Mouse (Mus musculus) heart, embryonic 16.5 days (tissue): Measurements from ENCODE around the gene Tjp2. TPM values are rescaled to one million over a fixed set of nuclear protein-coding genes. Genes with fewer than 3 reads are reported as not detected.
A peak's percentile ranks its signal among the peaks of the same experiment; 100 is the strongest.

Experiments used
- ATAC-seq: fragments of 200-750 bp; cut with Nextera tagmentation; replicated peaks from 2 replicates; pipeline ENCODE4 v1.8.0; 2017; ENCODE audit warnings: moderate number of reproducible peaks; ENCODE audit not compliant: insufficient read depth, low FRiP score; ENCODE audit errors: extremely low read depth
- H3K27ac ChIP-seq: fragments of 300-500 bp; sonication (generic); 2 replicates; pipeline ENCODE4 v1.5.1; 2014; ENCODE audit warnings: mild to moderate bottlenecking, low read length, control low read depth, moderate library complexity
- H3K27me3 ChIP-seq: fragments of 300-500 bp; sonication (generic); 2 replicates; pipeline ENCODE4 v1.6.1; 2014; ENCODE audit warnings: low read length, mixed read lengths; ENCODE audit not compliant: control insufficient read depth, insufficient read depth
- H3K36me3 ChIP-seq: fragments of 300-500 bp; sonication (generic); 2 replicates; pipeline ENCODE4 v1.6.1; 2014; ENCODE audit not compliant: control insufficient read depth, insufficient read depth
- H3K4me1 ChIP-seq: fragments of 300-500 bp; sonication (generic); 2 replicates; pipeline ENCODE4 v1.6.1; 2014; ENCODE audit warnings: low read length, mixed read lengths; ENCODE audit not compliant: control insufficient read depth, insufficient read depth
- H3K4me2 ChIP-seq: fragments of 300-500 bp; sonication (generic); 2 replicates; pipeline ENCODE4 v1.6.1; 2014; ENCODE audit warnings: low read depth, mild to moderate bottlenecking, control low read depth, low read length
- H3K4me3 ChIP-seq: fragments of 300-500 bp; sonication (generic); 2 replicates; pipeline ENCODE4 v1.5.1; 2014; ENCODE audit warnings: mild to moderate bottlenecking, control low read depth, low read length
- H3K9ac ChIP-seq: fragments of 300-500 bp; sonication (generic); 2 replicates; pipeline ENCODE4 v1.6.1; 2014; ENCODE audit warnings: low read length, control low read depth
- H3K9me3 ChIP-seq: fragments of 300-500 bp; sonication (generic); replicated peaks from 2 replicates; pipeline ENCODE4 v1.6.1; 2016; ENCODE audit warnings: low read length; ENCODE audit not compliant: control insufficient read depth
- WGBS: fragments of 180-500 bp; shearing (Covaris S2); extraction: QIAGEN DNeasy Blood & Tissue Kit; methylation state at CpG from one replicate; pipeline ENCODE4 v1.1.7; 2014; 5-methylcytosine and 5-hydroxymethylcytosine counted together
- polyA plus RNA-seq: library from polyadenylated mRNA; unstranded; fragments of >200 nt; fragmentation: Nextera tagmentation; extraction: Ambion mirVana; gene quantifications from 2 replicates; pipeline ENCODE4 v1.2.1, GENCODE M21; 2015

The Tjp2 gene
- polyA plus RNA-seq, 1 experiment from 2014 or later: 22.3 TPM

DNA sequence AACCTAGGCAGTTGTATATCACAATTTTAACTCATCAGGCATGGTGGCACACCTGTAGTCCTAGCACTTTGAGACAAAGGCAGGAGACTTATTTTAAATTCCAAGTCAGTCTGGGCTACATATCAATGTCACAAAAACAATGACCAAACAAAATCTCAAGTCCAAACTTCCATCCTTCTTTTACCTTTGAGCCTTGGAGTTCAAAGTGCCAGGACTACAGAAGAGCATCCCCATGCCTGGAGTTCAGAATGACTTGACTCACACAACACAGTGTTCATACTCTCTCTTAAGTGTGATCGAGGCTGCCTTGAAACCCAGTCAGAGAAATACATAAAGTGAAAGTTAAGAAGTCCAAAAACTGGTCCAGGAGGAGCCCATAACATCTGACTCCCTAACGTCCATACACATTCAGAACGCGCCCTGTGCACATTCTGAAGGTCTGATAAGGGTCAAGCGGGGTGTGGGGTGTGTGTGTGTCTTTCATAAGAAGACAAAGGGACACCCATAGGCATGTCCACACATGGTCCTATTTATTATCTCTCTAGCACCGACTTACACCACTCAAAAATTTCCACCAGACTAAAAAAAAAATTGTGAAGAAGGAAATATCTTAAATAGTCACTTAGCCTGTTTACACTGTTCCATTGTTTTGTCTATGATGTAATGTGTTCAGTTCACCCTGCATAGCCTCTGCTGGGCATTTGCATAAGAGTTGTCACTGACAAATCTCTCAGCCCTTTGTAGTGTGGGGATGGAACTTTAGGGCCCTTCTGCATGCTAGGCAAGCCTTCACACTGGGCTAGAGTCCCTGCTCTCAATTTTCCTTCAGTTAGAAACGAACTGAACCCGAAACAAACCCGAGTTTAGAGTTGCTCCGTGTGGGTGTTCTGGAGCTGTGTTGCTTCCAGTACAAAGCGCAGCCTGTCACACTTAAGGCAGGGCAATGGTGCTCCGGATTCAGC lies 34.8 kb upstream of the Tjp2 start:
- peaks cover 12% of the 10 kb centered on the region; the same call in 1 of the 2 replicates for H3K36me3 ChIP-seq
- no peaks in the 10 kb centered on the region for H3K9me3 ChIP-seq
- H3K4me3 ChIP-seq: no peak overlapping the region
- H3K4me1 ChIP-seq: peaks cover 15% of the 10 kb centered on the region
- H3K27me3 ChIP-seq: no peaks in the 10 kb centered on the region
- no peak for ATAC-seq
- no peak overlapping the region for H3K4me2 ChIP-seq
- peak overlapping the region; percentile 37; the same call in 1 of the 2 replicates for H3K27ac ChIP-seq
- WGBS: 66% methylated on average over 12 of the region's 12 CpGs
- no peak overlapping the region for H3K9ac ChIP-seq

GRCm38 (mm10) chr19:24258368-24258767 lies 33.5 kb upstream of the Tjp2 start:
- peaks cover 15% of the 10 kb centered on the region for H3K4me1 ChIP-seq
- H3K9ac ChIP-seq: no peak overlapping the region
- peak; percentile 71; the same call in 1 of the 2 replicates for ATAC-seq
- peaks cover 9% of the 10 kb centered on the region; the same call in 1 of the 2 replicates for H3K36me3 ChIP-seq
- H3K27me3 ChIP-seq: no peaks in the 10 kb centered on the region
- H3K4me2 ChIP-seq: no peak overlapping the region
- H3K4me3 ChIP-seq: no peak overlapping the region
- H3K27ac ChIP-seq: peak overlapping the region; percentile 65
- 9% methylated on average over 5 of the region's 5 CpGs for WGBS
- no peaks in the 10 kb centered on the region for H3K9me3 ChIP-seq

- Histone ChIP-seq H3K4me1 (peaks cover 15% of the 10 kb centered on the region), H3K27ac (peak overlapping the region; percentile 65), H3K4me2 (no peak overlapping the region), H3K36me3 (peaks cover 9% of the 10 kb centered on the region; the same call in 1 of the 2 replicates), H3K4me3 (no peak overlapping the region), H3K27me3 (no peaks in the 10 kb centered on the region), H3K9ac (no peak overlapping the region), H3K9me3 (no peaks in the 10 kb centered on the region)
- ATAC-seq: no peak
- WGBS: 72% methylated on average over 6 of the region's 6 CpGs
These were observed 33.1 kb upstream of the Tjp2 start for GRCm38 (mm10) chr19:24257962-24258361.

GRCm38 (mm10) chr19:24253657-24254260 lies 28.9 kb upstream of the Tjp2 start:
- 34% methylated on average over 9 of the region's 9 CpGs for WGBS
- no peak overlapping the region for H3K27ac ChIP-seq
- no peak overlapping the region for H3K4me2 ChIP-seq

GRCm38 (mm10) chr19:24251869-24252268 lies 27.0 kb upstream of the Tjp2 start:
- ATAC-seq: peak; percentile 91
- peaks cover 18% of the 10 kb centered on the region for H3K4me1 ChIP-seq
- peak overlapping the region; percentile 61 for H3K9ac ChIP-seq
- H3K9me3 ChIP-seq: no peaks in the 10 kb centered on the region
- H3K4me2 ChIP-seq: peak overlapping the region; percentile 54
- H3K27me3 ChIP-seq: no peaks in the 10 kb centered on the region
- no peak overlapping the region; the same call in 1 of the 2 replicates for H3K4me3 ChIP-seq
- WGBS: 17% methylated on average over 6 of the region's 6 CpGs
- no peaks in the 10 kb centered on the region for H3K36me3 ChIP-seq
- peak overlapping the region; percentile 89 for H3K27ac ChIP-seq

More at GRCm38 (mm10) chr19:24253657-24254260, 28.9 kb upstream of the Tjp2 start:
- Histone ChIP-seq H3K9me3 (no peaks in the 10 kb centered on the region), H3K4me1 (peaks cover 27% of the 10 kb centered on the region), H3K27me3 (no peaks in the 10 kb centered on the region), H3K36me3 (no peaks in the 10 kb centered on the region), H3K4me3 (no peak overlapping the region), H3K9ac (no peak overlapping the region)
- no peak for ATAC-seq

- H3K9me3 ChIP-seq: no peaks in the 10 kb centered on the region
- ATAC-seq: no peak
- H3K4me3 ChIP-seq: no peak overlapping the region
- no peak overlapping the region for H3K9ac ChIP-seq
- H3K36me3 ChIP-seq: no peaks in the 10 kb centered on the region
- WGBS: 86% methylated on average over 6 of the region's 6 CpGs
- H3K4me1 ChIP-seq: 0 out of 2 replicates have a peak, but pooled peaks cover 4% of the 10 kb centered on the region
- no peak overlapping the region for H3K4me2 ChIP-seq
- H3K27ac ChIP-seq: no peak overlapping the region
- no peaks in the 10 kb centered on the region for H3K27me3 ChIP-seq
These were observed 18.5 kb upstream of the Tjp2 start for GRCm38 (mm10) chr19:24243340-24243739.

GRCm38 (mm10) chr19:24241799-24242546 lies 17.1 kb upstream of the Tjp2 start:
- H3K4me3 ChIP-seq: no peak overlapping the region
- H3K27me3 ChIP-seq: no peaks in the 10 kb centered on the region
- H3K36me3 ChIP-seq: no peaks in the 10 kb centered on the region
- no peak for ATAC-seq
- H3K27ac ChIP-seq: no peak overlapping the region
- 24% methylated on average over 14 of the region's 14 CpGs for WGBS
- H3K4me1 ChIP-seq: 0 out of 2 replicates have a peak, but pooled peaks cover 4% of the 10 kb centered on the region
- no peak overlapping the region for H3K9ac ChIP-seq
- H3K4me2 ChIP-seq: no peak overlapping the region
- H3K9me3 ChIP-seq: no peaks in the 10 kb centered on the region

DNA sequence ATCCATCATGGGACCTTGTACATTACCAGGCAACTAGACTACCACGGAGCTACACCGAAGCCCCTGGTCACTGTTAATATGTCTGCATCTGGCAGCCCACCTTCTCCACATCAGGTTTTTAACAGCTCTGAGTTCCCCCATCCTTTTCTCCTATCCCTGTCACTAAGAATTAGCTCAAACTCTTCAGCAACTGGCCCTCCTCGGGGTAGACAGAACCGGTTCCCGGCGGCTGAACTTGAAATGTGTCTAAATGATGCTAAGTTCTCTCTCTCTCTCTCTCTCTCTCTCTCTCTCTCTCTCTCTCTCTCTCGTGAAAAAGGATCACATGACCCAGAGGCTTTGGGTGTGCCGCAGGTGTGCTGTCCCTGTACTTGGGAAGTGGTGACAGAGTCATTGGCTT lies 16.4 kb upstream of the Tjp2 start:
- Histone ChIP-seq H3K9me3 (no peaks in the 10 kb centered on the region), H3K27ac (no peak overlapping the region), H3K4me3 (no peak overlapping the region), H3K4me2 (no peak overlapping the region), H3K36me3 (no peaks in the 10 kb centered on the region), H3K27me3 (no peaks in the 10 kb centered on the region), H3K4me1 (0 out of 2 replicates have a peak, but pooled peaks cover 4% of the 10 kb centered on the region), H3K9ac (no peak overlapping the region)
- WGBS: 85% methylated on average over 8 of the region's 8 CpGs
- ATAC-seq: no peak
